Mouse (Mus musculus): ENCODE measurements around the gene Strip1. TPM values are rescaled to one million over a fixed set of nuclear protein-coding genes. Genes with fewer than 3 reads are reported as not detected.

Gene Strip1
- polyA plus RNA-seq (2014; fragmentation: Illumina TruSeq; extraction: RNeasy Lipid Tissue Mini Kit (QIAGEN cat#74804); ENCODE audit: low read depth, low replicate concordance) = 6.3 TPM

GRCm38 (mm10) chr3:107631523-107631958, at the start of gene Strip1:
TSS of gene Strip1 (minus strand) at chr3:107631694.

GRCm38 (mm10) chr3:107630682-107631522, 592 bp downstream of the Strip1 start, which contains the start of gene Gm10961:
TSS of gene Gm10961 (plus strand) at chr3:107631322.

GRCm38 (mm10) chr3:107594662-107595263, 36.7 kb downstream of the Strip1 start, which contains the start of gene Alx3:
TSS of gene Alx3 (plus strand) at chr3:107595031.

Other genes starting within 250 kb of the Strip1 start
- 0.16 TPM for gene Kcnc4, start 172.1 kb downstream of the Strip1 start, polyA plus RNA-seq (2014; fragmentation: Illumina TruSeq; extraction: RNeasy Lipid Tissue Mini Kit (QIAGEN cat#74804); ENCODE audit: low read depth, low replicate concordance)
- 3.7 TPM for gene Slc6a17, start 113.7 kb downstream of the Strip1 start, polyA plus RNA-seq (2014; fragmentation: Illumina TruSeq; extraction: RNeasy Lipid Tissue Mini Kit (QIAGEN cat#74804); ENCODE audit: low read depth, low replicate concordance)
- not detected for gene Ubl4b, start 76.6 kb downstream of the Strip1 start, polyA plus RNA-seq (2014; fragmentation: Illumina TruSeq; extraction: RNeasy Lipid Tissue Mini Kit (QIAGEN cat#74804); ENCODE audit: low read depth, low replicate concordance)
- gene Alx3, start 36.7 kb downstream of the Strip1 start, polyA plus RNA-seq (2014; fragmentation: Illumina TruSeq; extraction: RNeasy Lipid Tissue Mini Kit (QIAGEN cat#74804); ENCODE audit: low read depth, low replicate concordance) = not detected
- not detected for gene Gm10961, start 372 bp downstream of the Strip1 start, polyA plus RNA-seq (2014; fragmentation: Illumina TruSeq; extraction: RNeasy Lipid Tissue Mini Kit (QIAGEN cat#74804); ENCODE audit: low read depth, low replicate concordance)
- gene Ahcyl1, start 64.9 kb upstream of the Strip1 start, polyA plus RNA-seq (2014; fragmentation: Illumina TruSeq; extraction: RNeasy Lipid Tissue Mini Kit (QIAGEN cat#74804); ENCODE audit: low read depth, low replicate concordance) = 245 TPM
- gene Csf1, start 128.8 kb upstream of the Strip1 start, polyA plus RNA-seq (2014; fragmentation: Illumina TruSeq; extraction: RNeasy Lipid Tissue Mini Kit (QIAGEN cat#74804); ENCODE audit: low read depth, low replicate concordance) = 12.6 TPM
- 71.9 TPM for gene Eps8l3, start 245.5 kb upstream of the Strip1 start, polyA plus RNA-seq (2014; fragmentation: Illumina TruSeq; extraction: RNeasy Lipid Tissue Mini Kit (QIAGEN cat#74804); ENCODE audit: low read depth, low replicate concordance)

All from sigmoid colon, adult 10 weeks (tissue).